Mouse (Mus musculus) naive thymus-derived CD4-positive, alpha-beta T cell, adult 2 months (primary cell): Measurements from ENCODE around the gene Slc25a11.

Experiments used
- DNase-seq: peaks from one replicate; pipeline ENCODE4 v3.0.0-alpha.2; 2011; ENCODE audit warnings: low read depth

Gene Slc25a11

DNA sequence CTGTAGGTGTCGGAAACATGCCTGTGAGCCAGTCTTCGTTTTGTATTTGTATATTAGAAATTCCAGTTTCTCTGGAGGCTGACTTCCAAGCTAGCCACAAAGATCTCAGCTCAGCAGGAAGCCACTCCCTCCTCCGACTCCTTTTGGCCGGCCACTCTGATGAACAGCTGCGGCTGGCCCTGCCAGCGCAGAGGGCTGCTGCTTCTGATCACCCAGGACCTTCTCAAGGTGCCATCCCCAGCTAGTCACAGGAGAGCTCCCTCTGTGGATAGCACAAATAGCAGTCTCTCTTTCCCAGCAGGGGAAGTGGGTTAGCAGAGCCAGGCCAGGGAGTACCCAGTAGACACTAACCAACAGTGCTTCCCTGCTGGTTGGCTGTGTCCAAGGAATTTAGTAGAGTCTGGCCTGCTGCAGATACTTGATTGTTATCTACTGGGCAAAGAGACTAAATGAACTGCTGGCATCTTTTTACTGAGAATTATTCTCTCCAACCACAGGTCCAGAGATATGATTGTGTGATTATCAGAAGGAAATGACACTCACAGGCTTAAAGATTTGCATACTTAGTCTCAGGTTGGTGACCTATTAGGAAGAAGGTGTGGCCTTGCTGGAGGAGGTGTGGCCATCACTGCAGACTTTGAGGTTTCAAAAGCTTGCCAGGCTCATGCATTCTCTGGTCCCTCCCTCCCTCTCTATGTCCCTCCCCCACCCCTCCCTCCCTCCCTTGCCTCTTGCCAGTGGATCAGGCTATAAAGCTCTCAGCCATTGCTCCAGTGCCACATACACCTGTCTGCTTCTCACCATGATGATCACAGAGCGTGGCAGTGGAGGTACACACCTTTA lies 25.1 kb downstream of the Slc25a11 start:
- no peak for DNase-seq

DNA sequence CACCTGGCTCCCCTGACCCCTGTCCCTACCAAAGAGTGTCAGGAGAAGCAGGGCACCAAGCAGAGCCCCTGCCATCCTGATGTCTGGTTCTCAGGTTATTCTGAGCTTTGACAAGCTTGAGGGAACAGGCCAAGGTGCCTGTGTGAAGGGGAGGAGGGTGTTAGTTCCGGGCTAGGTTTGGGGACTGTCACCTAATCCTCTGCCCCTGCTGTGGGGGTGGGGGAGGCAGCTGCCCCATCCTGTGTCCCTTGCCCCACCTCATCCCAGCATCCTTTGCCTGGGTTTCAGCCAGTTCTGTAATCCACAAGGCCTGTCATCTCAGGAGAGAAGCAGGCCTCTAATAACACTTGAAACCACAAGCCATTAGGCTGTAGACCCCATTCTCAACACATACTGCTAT lies 28.2 kb downstream of the Slc25a11 start, which contains the start of gene Chrne:
TSS of gene Chrne (minus strand) at position 116 of the 400 bp plus-strand sequence.
- no peak for DNase-seq

DNA sequence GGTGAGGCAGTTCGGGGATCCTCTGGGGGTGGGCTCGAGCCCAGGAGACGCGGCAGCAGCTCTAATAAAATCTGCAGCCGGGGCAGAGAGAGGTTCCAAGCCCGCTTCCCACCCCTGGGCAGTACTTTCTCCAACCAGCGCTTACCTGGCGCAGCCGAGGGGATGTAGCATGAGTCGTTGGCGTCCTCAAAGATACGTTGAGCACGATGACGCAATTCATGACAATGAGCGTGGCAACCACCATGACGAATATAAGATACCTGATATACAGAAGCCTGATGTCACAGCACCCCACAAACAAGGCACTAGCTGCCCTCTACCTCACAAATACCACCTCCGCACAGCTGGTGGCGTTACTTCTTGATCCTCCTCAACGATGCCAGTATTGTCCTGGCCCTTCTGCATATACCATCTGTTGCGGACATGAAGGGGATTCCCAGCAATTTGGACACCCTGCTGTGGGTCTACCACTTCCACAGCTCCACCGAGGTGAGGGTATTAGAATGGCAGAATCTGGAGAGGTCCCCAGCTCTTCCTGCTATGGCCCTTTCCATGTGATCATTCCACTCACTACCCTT lies 31.7 kb downstream of the Slc25a11 start, which contains the start of gene 4930544D05Rik:
TSS of gene 4930544D05Rik (plus strand) at position 333 of the 578 bp plus-strand sequence.
- peak; percentile 84 for DNase-seq

DNA sequence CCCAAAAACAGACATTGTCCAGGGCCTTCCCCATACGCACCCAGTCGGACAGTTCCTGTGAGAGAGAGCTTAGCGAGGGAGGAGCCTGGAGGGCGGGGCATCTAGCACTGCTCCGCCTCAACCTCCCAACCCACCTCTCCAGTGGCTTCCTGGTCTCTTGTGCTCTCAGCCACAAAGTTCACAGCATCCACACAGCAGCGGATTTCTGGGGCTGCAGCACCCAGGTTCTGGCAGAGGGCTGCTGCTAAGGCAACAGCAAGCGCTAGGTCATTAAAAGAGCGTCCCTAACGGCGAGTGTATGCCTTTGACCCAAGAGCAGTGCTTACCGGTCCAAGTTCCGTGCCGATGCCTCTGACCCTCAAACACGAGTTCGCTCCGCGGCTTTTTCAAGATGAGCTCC lies 32.2 kb downstream of the Slc25a11 start:
- peak; percentile 89 for DNase-seq

- DNase-seq = no peak
Observed at GRCm38 (mm10) chr11:70612505-70612904, 34.8 kb downstream of the Slc25a11 start.

- no peak for DNase-seq
Observed at GRCm38 (mm10) chr11:70610752-70611151, 36.5 kb downstream of the Slc25a11 start.

- peak; percentile 51 for DNase-seq
Observed at GRCm38 (mm10) chr11:70608381-70609066, 38.8 kb downstream of the Slc25a11 start.

GRCm38 (mm10) chr11:70607611-70608010 lies 39.7 kb downstream of the Slc25a11 start:
- DNase-seq = no peak

GRCm38 (mm10) chr11:70606717-70607116 lies 40.6 kb downstream of the Slc25a11 start:
- no peak for DNase-seq

DNA sequence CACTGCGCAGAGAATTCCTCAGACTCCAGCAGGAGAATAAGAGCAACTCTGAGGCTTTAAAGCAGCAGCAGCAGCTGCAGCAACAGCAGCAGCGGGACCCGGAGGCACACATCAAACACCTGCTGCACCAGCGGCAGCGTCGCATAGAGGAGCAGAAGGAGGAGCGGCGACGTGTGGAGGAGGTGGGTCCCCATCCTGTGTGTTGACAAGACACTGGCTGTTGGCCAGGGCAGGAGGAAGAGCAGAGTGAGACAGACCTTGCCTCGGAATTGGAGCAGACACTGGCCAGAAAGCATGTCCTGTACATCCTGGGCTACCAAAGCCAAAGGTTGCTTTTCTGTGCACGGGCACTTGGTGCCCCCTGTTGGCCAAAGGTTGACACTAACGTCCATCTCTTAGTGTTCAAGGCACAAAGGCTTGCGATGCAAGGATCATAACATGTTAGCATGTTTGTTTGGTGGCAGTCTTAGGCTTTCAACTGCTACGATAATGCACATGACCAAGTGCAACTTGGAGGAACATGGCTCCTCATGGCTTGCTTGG lies 42.2 kb downstream of the Slc25a11 start:
- peak; percentile 90 for DNase-seq

DNA sequence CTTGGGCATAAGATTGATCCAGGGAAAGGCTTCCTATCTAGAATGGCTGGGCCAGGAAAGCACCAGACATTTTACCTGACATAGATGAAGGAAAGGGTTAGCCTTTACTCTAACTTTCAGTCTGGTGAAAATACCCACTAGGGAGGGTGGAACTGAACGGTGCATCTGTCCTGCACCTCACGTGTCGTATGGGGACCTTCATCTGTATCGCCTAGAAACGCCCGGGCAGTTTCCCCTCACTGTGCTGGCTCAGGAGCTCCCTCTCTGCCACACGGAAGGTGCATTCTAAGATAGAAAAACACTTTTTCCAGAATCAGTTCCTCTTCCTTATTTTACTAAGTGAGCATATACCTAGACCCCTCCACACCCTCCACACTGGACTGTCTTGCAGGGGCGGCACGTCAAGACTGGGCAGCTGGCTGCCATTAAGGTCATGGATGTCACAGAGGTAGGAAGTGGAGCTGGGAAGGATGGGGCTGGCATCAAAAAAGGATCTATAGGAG lies 48.8 kb downstream of the Slc25a11 start:
- no peak for DNase-seq

DNA sequence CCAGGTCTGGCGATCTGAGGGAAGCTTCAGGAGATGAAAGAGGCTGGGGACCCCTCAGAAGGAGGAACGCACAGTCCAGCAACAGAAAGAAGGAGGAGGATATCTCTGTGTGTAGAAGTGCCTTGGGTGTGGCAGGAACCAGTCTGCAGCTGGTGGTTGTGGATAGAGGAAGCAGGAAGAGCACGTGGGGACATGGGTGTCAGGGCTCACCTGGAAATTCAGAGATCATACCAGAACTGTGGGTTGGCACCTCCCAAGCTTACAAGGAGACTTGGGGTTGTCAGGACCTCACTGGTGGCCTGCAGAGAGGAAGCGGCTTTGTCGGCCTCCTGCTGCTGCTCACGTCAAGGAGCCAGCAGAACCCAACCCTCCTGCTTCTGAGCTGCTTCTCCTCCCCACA lies 50.0 kb downstream of the Slc25a11 start:
- peak; percentile 62 for DNase-seq

- no peak for DNase-seq
Observed at GRCm38 (mm10) chr11:70596094-70596493, 51.2 kb downstream of the Slc25a11 start.

- peak; percentile 47 for DNase-seq
Observed at GRCm38 (mm10) chr11:70595638-70596037, 51.6 kb downstream of the Slc25a11 start.

GRCm38 (mm10) chr11:70594253-70594989 lies 52.9 kb downstream of the Slc25a11 start:
- DNase-seq = peak; percentile 65
